Mouse (Mus musculus) frontal cortex, adult 2 months (tissue): ENCODE results near the gene Rbm47. TPM values are rescaled to one million over a fixed set of nuclear protein-coding genes. Genes with fewer than 3 reads are reported as not detected.

Experiments used
- DNase-seq, 2 experiments: peaks; one replicate each; pipeline ENCODE4 v3.0.0; 2022; ENCODE audit warnings: low spot score in 1 of 2; ENCODE audit errors: extremely low spot score in 1 of 2
- polyA plus RNA-seq: library from polyadenylated mRNA; depleted of rRNA; stranded (reverse); fragments of >200 nt; gene quantifications from 2 replicates; pipeline ENCODE4 v1.2.3, GENCODE M21; 2012

Rbm47 gene
- polyA plus RNA-seq, 1 experiment = 0.78 TPM

DNA sequence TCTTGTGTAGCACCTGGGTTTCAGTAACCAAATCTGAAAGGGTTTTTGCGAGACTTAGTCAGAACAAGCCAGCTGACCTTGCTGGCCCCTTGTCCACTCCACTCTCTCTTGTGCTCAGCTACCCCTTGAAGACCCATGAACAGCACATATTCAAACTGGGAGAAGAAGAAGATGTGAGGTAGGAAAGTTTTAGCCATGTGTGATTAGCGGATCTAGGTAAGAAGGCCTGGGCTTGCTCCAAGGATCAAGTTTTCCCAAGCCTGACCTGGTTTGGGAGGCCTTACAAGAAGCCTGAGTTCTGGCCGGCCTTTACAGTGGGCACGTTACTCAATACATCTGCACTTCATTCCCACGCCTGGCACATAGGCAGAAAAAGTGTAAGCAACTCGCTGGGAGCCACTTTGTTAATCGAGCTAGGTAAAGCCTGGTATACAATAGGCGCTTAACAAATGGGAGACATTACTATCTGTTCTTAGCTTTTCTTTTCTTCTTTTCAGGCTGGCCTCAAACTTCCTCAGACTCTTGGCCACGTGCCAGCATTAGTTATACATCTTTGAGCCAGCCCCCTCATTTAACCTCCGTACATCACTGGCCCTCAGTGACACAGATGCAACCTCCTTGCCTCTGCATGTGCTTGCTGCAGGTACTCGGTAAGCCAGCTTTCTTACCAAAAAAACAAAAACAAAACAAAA is 37.6 kb downstream of the Rbm47 start:
- DNase-seq = no peak

DNA sequence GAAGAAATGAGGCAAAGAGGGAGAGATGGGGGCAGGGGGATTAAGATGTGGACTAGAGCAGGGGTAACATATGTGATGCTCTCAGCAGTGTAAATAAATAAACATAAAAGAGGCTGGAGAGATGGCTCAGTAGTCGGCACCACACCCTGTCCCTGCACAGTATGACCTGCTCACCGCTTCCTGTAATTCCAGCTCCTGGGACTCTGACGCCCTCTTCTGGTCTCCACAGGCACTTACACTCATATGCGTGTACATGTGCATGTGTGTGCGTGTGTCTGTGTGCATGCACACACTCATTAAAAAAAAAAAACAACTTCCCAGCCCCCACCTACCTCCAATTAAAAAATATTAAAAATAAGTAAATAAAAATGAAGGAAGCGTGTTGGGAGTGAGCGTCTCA is 38.3 kb downstream of the Rbm47 start:
- no peak for DNase-seq

DNA sequence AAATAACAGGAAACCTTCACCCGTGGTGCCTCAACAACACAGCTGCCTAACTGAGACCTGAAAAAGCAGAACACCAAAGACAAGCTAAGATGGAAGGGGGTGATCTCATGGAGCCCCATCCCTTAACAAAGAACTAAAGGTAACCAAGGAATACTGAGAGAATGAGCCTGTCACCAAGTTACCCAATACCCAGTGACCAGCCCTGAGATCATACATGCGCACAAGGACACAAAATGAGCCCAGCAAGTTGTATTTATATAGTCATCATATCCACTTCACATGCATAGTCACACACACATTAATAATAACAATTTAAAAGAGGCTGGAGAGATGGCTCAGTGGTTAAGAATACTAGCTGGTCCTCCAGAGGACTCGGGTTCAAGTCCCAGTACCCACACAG is 44.0 kb downstream of the Rbm47 start:
- no peak for DNase-seq

DNA sequence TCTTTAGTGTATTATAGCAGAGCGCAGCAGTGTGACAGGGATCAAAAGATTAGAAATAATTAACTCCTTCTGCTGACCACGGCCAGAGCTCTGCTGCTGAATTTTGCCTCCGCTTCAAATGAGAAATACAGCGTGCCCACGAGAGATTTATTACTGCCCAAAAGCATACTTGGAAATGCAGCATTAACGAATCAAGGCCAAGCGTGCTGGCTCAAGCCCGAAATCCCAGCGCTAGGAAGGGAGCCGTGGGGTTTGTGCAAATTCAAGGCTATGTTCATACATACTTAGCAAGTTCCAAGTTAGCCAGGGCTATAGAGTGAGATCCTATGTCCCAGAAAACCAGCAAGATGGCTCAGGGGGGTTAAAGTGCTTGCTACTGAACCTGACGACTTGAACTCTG is 47.5 kb downstream of the Rbm47 start:
- DNase-seq = no peak

DNA sequence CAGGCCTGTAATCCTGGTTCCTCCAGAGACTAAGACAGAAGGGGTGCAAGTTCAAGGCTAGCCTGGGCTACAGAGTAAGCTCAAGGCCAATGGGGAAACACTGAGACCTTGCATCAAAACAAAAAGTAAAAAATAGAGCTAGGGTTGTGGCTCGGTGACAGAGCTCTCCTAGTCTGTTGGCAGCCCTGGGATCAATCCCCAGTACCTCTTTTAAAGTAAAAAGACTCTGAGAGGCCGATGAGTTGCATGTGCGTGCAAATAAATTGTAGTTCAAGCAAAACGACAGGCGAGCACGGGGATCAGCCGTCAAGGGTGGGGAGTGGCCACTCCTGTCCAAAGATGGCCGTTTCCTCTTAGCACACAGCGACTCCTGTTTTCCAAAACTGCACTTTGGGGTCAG is 48.0 kb downstream of the Rbm47 start:
- no peak for DNase-seq

DNA sequence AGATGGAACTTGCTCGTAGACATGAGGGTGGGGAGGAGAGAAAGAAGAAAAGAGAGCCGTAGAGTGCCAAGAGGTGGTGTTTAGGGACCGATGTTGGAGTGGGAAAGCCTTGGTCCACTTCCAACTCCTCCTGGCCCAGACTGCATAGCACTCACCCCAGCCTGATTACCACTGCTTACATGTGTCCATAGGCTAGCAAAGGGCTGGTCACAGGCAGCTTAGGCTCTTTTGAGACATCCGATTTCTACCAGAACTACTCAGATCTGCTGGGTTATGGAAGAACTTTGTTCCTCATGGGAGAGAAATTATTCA is 48.9 kb downstream of the Rbm47 start:
- DNase-seq = no peak

DNA sequence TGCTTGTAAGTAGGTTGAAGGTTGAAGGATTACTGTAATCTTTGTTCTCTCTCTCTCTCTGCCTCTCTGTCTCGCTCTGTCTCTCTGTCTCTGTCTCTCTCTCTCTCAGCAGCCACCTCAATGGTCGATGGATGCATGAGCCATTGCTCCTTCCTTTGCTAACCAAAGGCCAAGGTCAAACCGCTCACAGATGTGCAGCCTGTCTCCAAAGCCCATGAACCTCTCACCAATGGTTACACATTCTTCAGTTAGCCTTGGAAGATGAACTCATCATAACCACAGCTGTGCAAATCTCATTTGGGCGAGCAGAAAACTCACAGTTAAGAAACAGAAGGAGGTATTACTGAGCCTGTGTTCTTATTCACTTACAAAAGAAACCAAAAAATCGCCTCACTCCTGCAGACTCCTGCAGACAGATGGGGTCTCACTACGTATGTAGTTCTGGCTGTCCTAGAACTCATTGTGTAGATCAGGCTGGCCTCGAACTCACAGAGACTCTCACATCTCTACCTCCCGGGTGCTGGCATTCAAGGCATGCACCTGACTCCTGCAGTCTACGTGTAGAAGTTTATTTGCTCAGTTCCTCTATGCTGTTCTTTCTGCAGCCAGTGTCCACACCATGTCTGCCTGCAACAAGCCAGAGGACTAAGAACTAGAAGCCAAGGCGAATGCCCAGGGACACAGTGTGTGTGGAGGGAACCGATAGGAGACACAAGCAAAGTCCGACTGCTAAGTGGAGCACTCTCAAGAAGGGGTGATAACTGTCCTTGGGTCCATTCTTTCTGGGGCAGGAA is 49.4 kb downstream of the Rbm47 start:
- no peak for DNase-seq

DNA sequence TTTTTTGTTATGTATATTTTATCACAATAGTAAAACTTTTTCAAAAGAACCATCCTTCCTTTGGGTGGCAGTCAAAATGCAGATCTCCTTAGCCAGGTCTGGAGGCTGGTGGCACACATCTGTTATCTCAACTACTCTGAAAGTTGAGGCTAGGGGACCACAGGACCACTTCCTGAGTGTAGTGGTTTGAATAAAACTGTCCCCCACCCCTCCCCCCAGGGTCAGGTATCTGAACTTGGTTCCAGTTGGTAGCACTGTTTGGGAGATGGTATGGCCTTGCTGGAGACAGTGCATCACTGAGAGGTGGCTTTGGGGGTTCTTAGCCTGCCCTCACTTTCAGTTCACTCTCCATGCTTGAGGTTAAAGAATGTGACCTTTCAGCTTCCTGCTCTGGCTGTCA is 51.7 kb downstream of the Rbm47 start:
- no peak for DNase-seq

DNA sequence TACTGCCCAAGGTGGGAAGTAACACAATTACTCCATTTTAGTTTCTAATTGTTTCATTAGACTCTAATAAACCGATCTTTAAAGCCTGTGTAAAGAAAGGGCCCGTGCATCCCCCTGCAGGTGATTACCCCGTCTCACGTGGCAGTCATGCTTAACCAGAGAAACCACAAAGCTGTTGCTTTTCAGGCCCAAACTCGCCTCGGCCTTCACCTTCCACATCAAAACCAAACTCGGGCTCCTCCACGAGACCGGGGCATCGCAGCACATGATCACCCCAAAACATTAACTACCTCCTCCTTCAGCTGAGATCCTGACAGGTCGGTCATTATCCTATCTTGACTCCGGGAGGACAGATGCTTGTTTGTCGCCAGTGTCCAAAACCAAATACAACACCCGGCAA is 58.2 kb downstream of the Rbm47 start:
- no peak for DNase-seq

DNA sequence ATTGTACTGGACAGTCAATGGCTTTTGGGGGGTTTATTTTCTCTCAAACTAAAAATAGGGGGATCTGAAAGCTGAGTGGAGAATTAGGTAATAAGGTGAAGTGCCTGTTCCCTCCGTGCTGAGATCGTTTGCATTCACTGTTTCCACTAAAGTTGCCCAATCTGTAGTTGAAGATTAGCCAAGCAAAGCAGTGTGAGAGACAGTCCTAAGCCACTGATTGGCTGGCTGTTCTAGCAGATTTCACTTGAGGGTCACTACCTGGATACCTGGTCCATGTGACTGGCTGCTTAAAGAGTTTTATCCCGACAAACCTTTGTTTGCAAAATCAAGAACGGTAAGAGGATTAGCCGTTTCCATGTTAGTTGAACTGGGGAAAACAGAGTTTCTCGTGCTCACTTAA is 58.7 kb downstream of the Rbm47 start:
- no peak for DNase-seq

DNA sequence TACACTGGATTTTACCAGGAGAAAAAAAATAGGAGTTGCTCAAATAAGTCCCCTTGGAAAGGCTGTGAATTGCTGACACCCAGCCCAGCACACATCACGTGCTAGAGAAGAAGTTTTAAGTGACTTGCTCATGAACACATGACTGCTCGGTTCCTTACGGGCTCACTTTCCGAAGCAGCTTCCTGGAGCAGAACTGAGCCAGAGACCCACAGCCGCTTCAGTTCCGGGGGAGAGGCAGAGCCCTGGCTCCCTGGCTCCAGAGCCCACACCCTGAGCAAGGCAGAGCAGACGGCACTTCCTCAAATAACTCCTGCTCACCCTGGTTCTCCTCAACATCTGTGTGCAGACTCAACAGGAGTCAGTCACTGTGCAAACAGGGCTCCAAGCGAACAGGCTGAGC is 60.9 kb downstream of the Rbm47 start:
- DNase-seq = no peak

DNA sequence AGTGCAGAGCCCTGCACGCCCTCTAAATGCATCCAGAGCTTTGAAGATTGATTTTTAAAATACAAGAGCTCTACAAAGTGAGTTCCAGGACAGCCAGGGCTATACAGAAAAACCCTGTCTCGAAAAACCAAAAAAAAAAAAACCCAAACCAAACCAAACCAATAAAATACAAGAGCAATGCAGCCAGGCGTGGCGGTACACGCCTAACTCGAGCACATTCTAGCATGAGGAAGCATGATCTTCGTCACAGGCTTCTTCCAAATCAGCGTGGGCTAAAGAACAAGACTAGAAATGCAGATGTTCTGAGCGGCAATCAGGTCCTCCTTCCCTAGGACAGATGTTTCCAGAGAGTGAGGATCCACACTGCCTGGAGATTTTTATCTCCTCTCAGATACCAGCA is 66.5 kb downstream of the Rbm47 start:
- DNase-seq = no peak

DNA sequence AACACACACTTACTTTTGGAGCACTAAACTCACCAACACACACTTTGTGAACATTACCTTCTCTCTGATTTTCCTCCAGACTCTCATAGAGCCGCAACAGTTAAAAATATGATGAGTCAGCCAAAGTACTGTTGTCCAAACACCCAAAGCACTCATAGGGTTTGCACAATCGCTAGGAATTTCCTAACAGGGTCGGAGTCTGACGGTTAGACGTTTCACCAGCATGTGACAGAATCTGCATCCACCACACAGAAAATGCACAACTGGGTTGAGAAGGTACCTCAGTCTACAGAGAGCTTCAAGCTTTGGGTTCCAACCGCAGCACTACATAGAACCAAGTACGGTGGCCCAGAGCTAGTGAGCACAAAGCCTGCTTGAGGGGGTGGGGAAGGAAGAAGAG is 67.0 kb downstream of the Rbm47 start:
- DNase-seq = no peak

DNA sequence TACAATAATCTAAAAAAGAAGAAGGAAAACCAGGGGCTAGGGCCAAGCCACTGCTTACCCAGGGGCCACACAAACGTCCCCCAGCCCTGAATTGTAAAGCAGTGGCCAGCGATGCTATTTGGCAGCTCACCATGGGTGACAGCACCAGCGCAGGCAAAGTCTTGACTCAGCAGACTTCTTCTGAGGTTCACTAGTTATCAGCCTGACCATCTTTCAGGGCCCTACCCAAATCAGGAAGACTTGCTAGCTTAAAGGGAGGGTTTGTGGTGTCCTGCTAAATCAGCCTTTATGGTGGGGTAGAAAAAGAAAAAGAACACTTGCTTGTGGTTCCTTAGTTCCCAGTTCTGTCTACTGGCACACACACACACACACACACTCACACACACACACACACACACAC is 67.6 kb downstream of the Rbm47 start:
- DNase-seq = no peak

DNA sequence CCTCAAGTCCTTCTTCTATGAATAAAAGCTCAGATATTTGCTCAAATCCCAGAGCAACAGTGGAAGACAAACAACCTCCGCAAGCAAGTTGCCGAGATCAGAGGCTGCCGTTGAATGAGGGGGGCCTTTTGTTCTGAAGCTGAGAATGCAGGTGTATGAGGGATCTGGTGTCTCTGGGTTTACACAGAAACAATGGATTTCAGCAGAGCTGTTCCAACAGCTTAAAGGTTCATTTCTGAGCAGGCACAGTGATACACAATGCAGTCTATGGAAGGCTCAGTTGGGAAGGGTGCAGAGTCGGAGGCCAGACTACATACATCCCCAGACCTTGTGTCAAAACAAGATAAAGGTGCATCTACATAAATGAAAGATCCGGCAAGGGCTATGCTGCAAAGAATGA is 69.5 kb downstream of the Rbm47 start:
- no peak for DNase-seq

DNA sequence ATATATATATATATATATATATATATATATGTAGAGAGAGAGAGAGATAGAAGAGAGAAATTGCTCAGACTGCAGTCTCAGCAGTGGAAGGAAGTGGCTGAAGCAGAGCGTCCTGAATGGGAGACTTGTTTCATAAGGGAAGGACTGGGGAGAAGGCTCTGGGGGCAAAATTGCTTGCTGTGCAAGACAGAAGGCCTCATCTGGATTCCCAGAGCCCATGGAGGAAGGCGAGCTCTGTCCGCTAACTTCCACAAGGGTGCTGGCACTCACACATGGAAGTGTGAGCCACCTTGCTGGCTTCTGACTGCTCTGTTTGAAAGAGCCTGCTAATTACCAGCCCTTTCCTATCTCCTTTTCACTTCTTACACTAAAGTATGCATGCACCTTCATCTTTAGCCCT is 70.1 kb downstream of the Rbm47 start:
- DNase-seq = no peak

DNA sequence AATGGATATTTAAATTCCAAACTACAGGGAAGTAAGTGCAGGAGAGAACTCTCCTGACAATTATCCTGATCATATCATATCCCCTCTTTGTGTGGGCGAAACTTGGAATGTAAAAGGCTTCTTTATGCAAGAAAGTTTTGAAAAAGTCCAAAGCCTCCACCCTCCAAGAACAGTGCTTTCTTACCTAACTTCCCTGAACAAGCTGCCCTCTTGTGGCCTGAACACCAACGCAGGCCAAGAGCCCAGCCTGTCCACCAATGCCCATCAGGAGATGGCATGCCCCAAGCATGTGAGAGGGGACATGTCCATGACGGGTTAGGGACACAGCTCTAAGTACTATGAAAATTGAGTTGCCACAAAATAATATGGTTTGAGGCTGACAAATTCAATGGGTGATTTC is 71.3 kb downstream of the Rbm47 start:
- DNase-seq = no peak

DNA sequence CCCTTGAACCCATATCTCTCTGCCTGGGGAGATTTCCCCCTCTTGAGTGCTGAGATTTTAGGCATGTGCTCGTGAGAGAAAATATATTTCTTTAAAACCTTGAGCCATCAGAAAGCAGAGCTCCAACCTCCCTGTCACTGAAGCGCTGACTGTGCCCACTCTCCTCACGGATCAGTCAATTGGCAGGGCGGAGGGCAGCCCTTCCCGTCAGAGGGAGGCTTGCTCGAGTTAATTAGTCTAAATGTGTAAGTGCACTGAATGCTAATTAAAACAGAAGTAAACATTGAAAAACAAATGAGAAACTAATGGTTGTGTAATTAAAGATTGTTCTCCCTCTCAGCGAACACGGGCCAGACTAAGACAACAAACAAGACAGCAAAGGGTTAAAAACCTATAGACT is 72.6 kb downstream of the Rbm47 start:
- no peak for DNase-seq

DNA sequence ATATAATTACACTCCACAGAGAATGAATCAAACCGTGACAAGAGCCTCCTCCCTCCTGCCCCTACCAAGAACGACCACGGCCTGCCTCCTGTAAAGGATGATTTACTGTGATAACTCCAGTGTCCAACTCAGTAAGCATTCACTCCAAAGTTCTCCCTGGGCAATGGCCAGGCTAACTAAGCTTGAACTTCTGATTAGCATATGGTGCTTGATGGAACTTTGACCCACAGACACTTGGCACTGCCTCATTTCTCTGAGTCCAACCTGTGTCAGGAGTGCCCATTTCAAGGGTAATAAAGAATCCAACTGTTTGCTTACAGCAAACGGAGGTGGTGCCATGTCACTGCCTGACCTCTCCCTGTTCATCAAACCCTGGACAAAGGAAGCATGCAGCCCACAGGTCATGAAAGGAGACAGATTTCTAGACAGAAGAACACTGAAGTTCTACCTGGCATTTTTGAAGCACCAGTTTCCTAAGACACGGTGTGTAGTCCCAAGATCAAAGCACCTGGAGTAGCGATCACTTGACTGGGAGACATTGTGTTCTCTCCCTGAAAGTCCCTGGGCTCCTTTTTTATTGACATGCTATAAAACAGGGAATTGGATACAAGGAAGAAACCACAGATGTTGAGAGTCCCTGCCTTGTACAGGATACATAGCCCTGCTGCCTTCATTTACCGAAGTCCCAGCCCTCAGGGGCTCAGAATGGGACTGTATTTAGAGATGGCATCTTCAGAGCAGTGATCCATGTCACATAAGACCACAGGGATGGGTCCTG is 74.6 kb downstream of the Rbm47 start:
- DNase-seq = no peak

DNA sequence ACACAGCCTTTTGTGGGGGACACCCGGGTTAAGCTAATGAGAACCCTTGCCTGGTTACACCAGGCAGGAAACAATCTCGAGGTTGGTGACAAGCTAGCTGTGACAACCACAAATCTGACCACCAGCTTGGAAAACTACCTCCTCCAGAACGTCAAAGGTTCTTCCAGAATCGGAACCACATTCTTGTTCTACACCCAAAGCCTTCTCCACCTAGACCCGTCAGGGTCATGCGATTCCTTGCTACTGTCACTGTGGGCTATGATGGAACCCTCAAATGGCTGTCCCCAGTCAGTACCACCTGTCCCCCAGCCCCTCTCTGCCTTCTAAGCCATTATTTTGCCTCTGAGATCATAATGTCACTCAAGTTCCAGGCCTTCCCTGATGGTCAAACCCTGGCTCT is 76.8 kb downstream of the Rbm47 start:
- no peak for DNase-seq

DNA sequence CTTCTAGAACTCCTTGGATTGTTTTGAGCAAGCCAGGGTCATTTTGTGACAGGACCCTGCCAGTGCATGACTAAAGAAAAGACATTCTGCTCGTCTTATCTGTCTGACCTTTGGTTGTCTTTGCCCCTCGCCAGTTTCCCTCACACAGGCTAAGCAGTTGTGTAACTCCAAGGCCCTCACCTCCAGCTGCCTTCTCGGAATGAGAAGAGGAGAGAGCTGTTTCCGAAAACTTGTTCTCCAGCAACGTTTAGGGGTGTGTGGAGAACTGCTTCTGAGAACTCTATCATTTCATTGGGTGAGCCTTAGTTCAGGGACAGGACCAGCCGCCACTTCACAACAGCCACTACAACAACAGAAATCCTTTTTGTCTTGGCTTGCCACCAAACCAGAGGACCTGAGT is 77.8 kb downstream of the Rbm47 start:
- no peak for DNase-seq

DNA sequence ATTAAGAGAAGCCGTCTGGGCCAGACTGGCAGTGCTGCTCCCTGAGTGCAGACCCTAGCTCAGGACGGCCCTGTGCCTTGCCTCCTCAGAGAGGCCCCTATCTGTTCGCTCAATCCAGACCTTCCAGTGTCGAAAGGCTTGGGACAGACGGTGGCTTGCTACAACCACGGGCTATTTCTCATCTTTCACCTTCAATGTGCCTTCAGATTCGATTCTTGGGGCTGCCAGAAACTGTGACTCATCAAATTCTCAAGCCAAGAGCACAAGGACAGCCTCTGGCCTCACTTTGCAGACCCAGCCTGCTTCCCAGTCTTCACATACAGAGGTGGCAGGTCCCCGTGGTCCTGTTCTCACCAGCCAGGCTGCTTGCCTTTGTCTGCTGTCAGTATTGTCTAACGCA is 82.9 kb downstream of the Rbm47 start:
- DNase-seq = no peak
